Mouse (Mus musculus): ENCODE data around the gene Arrdc5.
"Not testable (repeated sequence)": the region's sequence is repeated elsewhere in the genome, so short reads cannot be mapped to it uniquely, and the experiment has no call there.

Arrdc5 gene

GRCm38 (mm10) chr17:56278340-56278739, 21.7 kb downstream of the Arrdc5 start:
- DNase-seq (ENCODE audit: low read depth), result no peak

- DNase-seq (ENCODE audit: low read depth), result no peak
Measured at GRCm38 (mm10) chr17:56277567-56277893, 22.6 kb downstream of the Arrdc5 start.

- peak; percentile 97 for DNase-seq (ENCODE audit: low read depth)
Measured at GRCm38 (mm10) chr17:56276643-56277566, 23.2 kb downstream of the Arrdc5 start, which contains the start of gene Ticam1. TSS of gene Ticam1 (minus strand) at chr17:56276786.

GRCm38 (mm10) chr17:56275842-56276480, 24.1 kb downstream of the Arrdc5 start:
- DNase-seq (ENCODE audit: low read depth), result no peak

GRCm38 (mm10) chr17:56273986-56274385, 26.1 kb downstream of the Arrdc5 start:
- no peak for DNase-seq (ENCODE audit: low read depth)

- no peak for DNase-seq (ENCODE audit: low read depth)
Measured at GRCm38 (mm10) chr17:56273482-56273881, 26.6 kb downstream of the Arrdc5 start.

- no peak for DNase-seq (ENCODE audit: low read depth)
Measured at GRCm38 (mm10) chr17:56272644-56273043, 27.4 kb downstream of the Arrdc5 start.

GRCm38 (mm10) chr17:56271609-56272253, 28.4 kb downstream of the Arrdc5 start:
- DNase-seq (ENCODE audit: low read depth), result no peak

- no peak for DNase-seq (ENCODE audit: low read depth)
Measured at GRCm38 (mm10) chr17:56269741-56270140, 30.3 kb downstream of the Arrdc5 start.

- no peak for DNase-seq (ENCODE audit: low read depth)
Measured at GRCm38 (mm10) chr17:56269153-56269630, 30.9 kb downstream of the Arrdc5 start.

- DNase-seq (ENCODE audit: low read depth), result no peak
Measured at GRCm38 (mm10) chr17:56266271-56266670, 33.8 kb downstream of the Arrdc5 start.

- DNase-seq (ENCODE audit: low read depth), result no peak
Measured at GRCm38 (mm10) chr17:56265869-56266268, 34.2 kb downstream of the Arrdc5 start.

- DNase-seq (ENCODE audit: low read depth), result no peak
Measured at GRCm38 (mm10) chr17:56265011-56265410, 35.1 kb downstream of the Arrdc5 start.

GRCm38 (mm10) chr17:56264020-56264419, 36.1 kb downstream of the Arrdc5 start:
- no peak for DNase-seq (ENCODE audit: low read depth)

GRCm38 (mm10) chr17:56262645-56263094, 37.4 kb downstream of the Arrdc5 start:
- DNase-seq (ENCODE audit: low read depth), result no peak

GRCm38 (mm10) chr17:56261166-56261565, 38.9 kb downstream of the Arrdc5 start:
- DNase-seq (ENCODE audit: low read depth), result no peak

- DNase-seq (ENCODE audit: low read depth), result no peak
Measured at GRCm38 (mm10) chr17:56259301-56260037, 40.6 kb downstream of the Arrdc5 start.

- not testable (repeated sequence) for DNase-seq (ENCODE audit: low read depth)
Measured at GRCm38 (mm10) chr17:56258812-56259211, 41.3 kb downstream of the Arrdc5 start.

- DNase-seq (ENCODE audit: low read depth), result not testable (repeated sequence)
Measured at GRCm38 (mm10) chr17:56258269-56258668, 41.8 kb downstream of the Arrdc5 start.

- DNase-seq (ENCODE audit: low read depth), result no peak
Measured at GRCm38 (mm10) chr17:56257181-56257894, 42.7 kb downstream of the Arrdc5 start.

GRCm38 (mm10) chr17:56256239-56256881, 43.7 kb downstream of the Arrdc5 start, which contains the start of gene Fem1a:
TSS of gene Fem1a (plus strand) at chr17:56256810.
- DNase-seq (ENCODE audit: low read depth), result peak; percentile 98

All from fibroblast of lung, adult 2 months (primary cell).